Mouse (Mus musculus) lung, adult 2 months (tissue): ENCODE results near the gene Msgn1.

Experiments
- CTCF ChIP-seq: fragments of 200-500 bp; IDR thresholded peaks from 2 replicates; pipeline ENCODE4 v1.5.1; 2011; ENCODE audit warnings: mild to moderate bottlenecking, low read length, control low read depth; ENCODE audit not compliant: insufficient read depth
- POLR2A ChIP-seq: fragments of 200-500 bp; IDR thresholded peaks from 2 replicates; pipeline ENCODE4 v1.6.1; 2011; ENCODE audit warnings: low read depth, mild to moderate bottlenecking, control low read depth, low read length, borderline replicate concordance; ENCODE audit errors: extremely low read depth

DNA sequence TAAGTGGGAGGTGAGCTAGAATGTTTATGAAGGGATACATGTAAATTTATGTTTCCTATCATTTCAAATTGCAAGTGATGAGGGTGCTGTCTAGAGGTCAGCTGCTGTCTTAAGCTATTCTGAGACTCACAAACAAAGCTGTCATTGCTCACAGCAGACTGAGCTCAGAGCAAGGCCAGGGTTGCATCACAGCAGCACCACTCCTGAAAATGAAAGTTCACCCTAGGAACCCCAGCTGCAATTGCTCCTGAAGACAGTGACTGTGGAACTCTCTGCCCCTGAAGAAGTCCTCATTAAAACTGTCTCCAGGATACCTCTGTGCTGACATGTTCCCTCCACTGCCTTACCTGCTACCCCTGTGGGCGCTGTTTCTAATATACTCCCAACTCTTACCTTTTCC, 13.7 kb downstream of the Msgn1 start:
- TF ChIP-seq POLR2A (no peak), CTCF (no peak)
